Mouse (Mus musculus) MEL (cell line): ENCODE measurements around the gene Naa38. TPM values are rescaled to one million over a fixed set of nuclear protein-coding genes. Genes with fewer than 3 reads are reported as not detected.

Source experiments
- DNase-seq: peaks from one replicate; pipeline ENCODE4 v3.0.0; 2011; ENCODE audit warnings: low read depth, low spot score
- H3K27ac ChIP-seq: 2 replicates; pipeline ENCODE4 v1.5.1; 2012; ENCODE audit warnings: low read depth, mild to moderate bottlenecking, control low read depth, low read length, moderate library complexity; ENCODE audit not compliant: control insufficient read depth
- H3K27me3 ChIP-seq, 2 experiments: fragments of 150-350 bp in 1 of 2; sonication (generic) in 1 of 2; 2 replicates each; pipeline ENCODE4 v1.6.1; 2012; ENCODE audit warnings: low read length in 2 of 2, mild to moderate bottlenecking in 2 of 2, improper control_type of control experiment in 1 of 2, moderate library complexity in 1 of 2; ENCODE audit not compliant: insufficient read depth in 2 of 2, control insufficient read depth in 1 of 2
- H3K36me3 ChIP-seq, 2 experiments: 2 replicates each; pipeline ENCODE4 v1.6.1; 2012 to 2014; ENCODE audit warnings: low read length in 2 of 2, improper control_type of control experiment in 1 of 2, inconsistent platforms in 1 of 2, mild to moderate bottlenecking in 1 of 2; ENCODE audit not compliant: insufficient read depth in 2 of 2, control insufficient read depth in 1 of 2
- H3K4me1 ChIP-seq, 2 experiments: fragments of 150-350 bp in 1 of 2; sonication (generic) in 1 of 2; 2 replicates each; pipeline ENCODE4 v1.6.1; 2012; ENCODE audit warnings: low read length in 2 of 2, improper control_type of control experiment in 1 of 2, mild to moderate bottlenecking in 1 of 2; ENCODE audit not compliant: insufficient read depth in 2 of 2, control insufficient read depth in 1 of 2
- H3K4me3 ChIP-seq, 2 experiments: fragments of 150-350 bp in 1 of 2; sonication (generic) in 1 of 2; 2 replicates each; pipeline ENCODE4 v1.5.1; 2012; ENCODE audit warnings: low read depth in 2 of 2, low read length in 2 of 2, mild to moderate bottlenecking in 2 of 2, moderate library complexity in 2 of 2, control low read depth in 1 of 2, improper control_type of control experiment in 1 of 2; ENCODE audit not compliant: control insufficient read depth in 1 of 2, insufficient read depth in 1 of 2
- H3K79me2 ChIP-seq: 2 replicates; pipeline ENCODE4 v1.6.1; 2012; ENCODE audit warnings: mild to moderate bottlenecking, low read length, moderate library complexity; ENCODE audit not compliant: control insufficient read depth, poor library complexity, insufficient read depth
- H3K9ac ChIP-seq: 2 replicates; pipeline ENCODE4 v1.6.1; 2012; ENCODE audit warnings: low read depth, mild to moderate bottlenecking, control low read depth, low read length, moderate library complexity; ENCODE audit not compliant: control insufficient read depth, poor library complexity, severe bottlenecking
- H3K9me3 ChIP-seq: fragments of 150-350 bp; sonication (generic); replicated peaks from 2 replicates; pipeline ENCODE4 v1.6.1; 2012; ENCODE audit warnings: mild to moderate bottlenecking, low read length, improper control_type of control experiment, moderate library complexity; ENCODE audit not compliant: insufficient read depth
- CTCF ChIP-seq, 3 experiments: IDR thresholded peaks in 2 of 3; conservative IDR thresholded peaks in 1 of 3; 2 replicates each; pipeline ENCODE4 v1.5.1; 2011 to 2012; ENCODE audit warnings: low read length in 3 of 3, low read depth in 2 of 3, mild to moderate bottlenecking in 2 of 3, improper control_type of control experiment in 1 of 3, inconsistent platforms in 1 of 3, mixed read lengths in 1 of 3, moderate library complexity in 1 of 3; ENCODE audit not compliant: control insufficient read depth in 1 of 3, insufficient read depth in 1 of 3, poor library complexity in 1 of 3, severe bottlenecking in 1 of 3
- ELF1 ChIP-seq: IDR thresholded peaks from 2 replicates; pipeline ENCODE4 v1.6.1; 2014; ENCODE audit warnings: low read depth, mild to moderate bottlenecking, inconsistent platforms, low read length, improper control_type of control experiment, moderate library complexity
- EP300 ChIP-seq, 2 experiments: IDR thresholded peaks; 2 replicates each; pipeline ENCODE4 v1.6.1; 2011; ENCODE audit warnings: improper control_type of control experiment in 2 of 2, low read length in 2 of 2, low read depth in 1 of 2, mild to moderate bottlenecking in 1 of 2
- MAFK ChIP-seq: IDR thresholded peaks from 2 replicates; pipeline ENCODE4 v1.6.1; 2011; ENCODE audit warnings: low read depth, mild to moderate bottlenecking, low read length, improper control_type of control experiment, borderline replicate concordance
- MAZ ChIP-seq: IDR thresholded peaks from 2 replicates; pipeline ENCODE4 v1.6.1; 2012; ENCODE audit warnings: low read depth, mild to moderate bottlenecking, inconsistent platforms, low read length, improper control_type of control experiment
- MYC ChIP-seq: IDR thresholded peaks from 2 replicates; pipeline ENCODE4 v1.6.1; 2011; ENCODE audit warnings: low read depth, mild to moderate bottlenecking, low read length, improper control_type of control experiment, moderate library complexity
- NRF1 ChIP-seq: IDR thresholded peaks from 2 replicates; pipeline ENCODE4 v1.6.1; 2014; ENCODE audit warnings: low read depth, mild to moderate bottlenecking, inconsistent platforms, low read length, improper control_type of control experiment, moderate library complexity; ENCODE audit not compliant: poor library complexity, insufficient read depth, severe bottlenecking
- POLR2A ChIP-seq, 2 experiments: IDR thresholded peaks; 2 replicates each; pipeline ENCODE4 v1.6.1; 2011 to 2012; ENCODE audit warnings: low read length in 2 of 2, mild to moderate bottlenecking in 2 of 2, control low read depth in 1 of 2, improper control_type of control experiment in 1 of 2, low read depth in 1 of 2, moderate library complexity in 1 of 2; ENCODE audit not compliant: control insufficient read depth in 1 of 2, insufficient read depth in 1 of 2, poor library complexity in 1 of 2
- TBP ChIP-seq: IDR thresholded peaks from 2 replicates; pipeline ENCODE4 v1.8.0; 2011; ENCODE audit warnings: low read depth, low read length, improper control_type of control experiment
- USF1 ChIP-seq: IDR thresholded peaks from 2 replicates; pipeline ENCODE4 v1.6.1; 2014; ENCODE audit warnings: low read depth, mild to moderate bottlenecking, inconsistent platforms, low read length, improper control_type of control experiment, moderate library complexity
- ZKSCAN1 ChIP-seq: IDR thresholded peaks from 2 replicates; pipeline ENCODE4 v1.6.1; 2012; ENCODE audit warnings: low read depth, mild to moderate bottlenecking, inconsistent platforms, low read length, improper control_type of control experiment, moderate library complexity
- polyA plus RNA-seq, 2 experiments: library from polyadenylated mRNA; stranded (reverse) in 1 of 2; unstranded in 1 of 2; fragments of >175 nt in 1 of 2; fragments of >200 nt in 1 of 2; gene quantifications; 2 replicates each; pipeline versions ENCODE4 v1.2.1 to v1.2.4; 2012; ENCODE audit warnings: low replicate concordance in 2 of 2, low read depth in 1 of 2; ENCODE audit not compliant: insufficient read length in 2 of 2, insufficient read depth in 1 of 2, missing spikeins in 1 of 2
- total RNA-seq: library from RNA; depleted of rRNA; stranded (reverse); fragments of 300-350 nt; gene quantifications from 2 replicates; pipeline ENCODE4 v1.2.3, GENCODE M21; 2012

Gene Naa38
- total and polyA plus RNA-seq, 3 experiments = 173 to 190 TPM; not detected in 1

DNA sequence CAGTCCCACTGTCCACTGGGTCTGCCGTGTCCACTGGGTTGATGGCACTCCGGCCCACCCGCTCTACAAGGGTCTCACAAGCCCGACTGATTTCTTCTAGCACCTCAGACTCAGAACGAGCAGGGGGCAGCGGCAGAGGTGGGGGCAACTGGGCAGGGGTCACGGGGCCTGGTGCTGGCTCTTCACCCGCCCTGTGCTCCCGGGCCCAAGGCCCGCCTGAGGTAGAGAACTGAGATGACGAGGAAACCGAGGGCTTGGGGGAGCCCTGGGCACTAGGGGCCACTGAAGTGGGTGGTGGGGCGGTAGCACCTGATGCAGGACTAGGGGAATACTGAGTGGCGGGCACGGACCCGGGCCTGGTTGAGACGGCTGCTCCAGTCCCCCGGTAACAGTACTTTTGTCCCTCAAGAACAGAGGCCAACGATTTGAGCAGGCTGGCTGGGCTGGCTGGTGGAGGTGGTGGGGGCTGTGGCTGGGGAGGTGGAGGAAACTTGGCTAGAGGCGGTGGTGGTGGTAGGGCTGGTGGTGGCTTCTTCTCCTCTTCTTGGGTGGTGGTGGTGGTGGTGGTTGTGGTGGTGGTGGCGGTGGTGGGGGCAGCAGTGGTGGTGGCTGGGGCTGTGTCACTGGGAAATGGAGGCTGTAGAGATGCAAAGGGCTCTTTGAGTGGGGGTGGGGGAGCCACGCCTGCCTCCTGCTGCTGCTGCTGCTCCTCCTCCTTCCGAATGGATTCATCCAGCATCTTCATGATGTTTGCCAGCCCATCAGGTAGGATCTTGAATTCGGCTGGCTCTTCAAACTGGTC is 9.5 kb downstream of the Naa38 start:
- Histone ChIP-seq H3K4me3 (no peak overlapping the region), H3K4me1 (peaks cover 0 to 7% of the 10 kb centered on the region in 2 experiments; a peak in 2 of 4 replicates), H3K27me3 (no peaks in the 10 kb centered on the region), H3K9me3 (no peaks in the 10 kb centered on the region), H3K36me3 (peaks cover 2% of the 10 kb centered on the region in 2 experiments; a peak in 1 of 4 replicates)
- TF ChIP-seq MAFK (no peak), TBP (no peak), POLR2A (IDR thresholded peaks at IDR 0.05; ENCODE audit: control insufficient read depth in 1 of 2, insufficient read depth in 1 of 2, low read depth in 1 of 2, low read length in 2 of 2, poor library complexity in 1 of 2) (no peak), EP300 (IDR thresholded peaks at IDR 0.05; ENCODE audit: low read depth in 1 of 2, low read length in 2 of 2) (no peak)
- TF ChIP-seq, all 39 proteins: peak for 0
- DNase-seq = no peak
- no peak overlapping the region for H3K9ac ChIP-seq
- H3K27ac ChIP-seq = no peak overlapping the region
- H3K79me2 ChIP-seq = peaks cover 21% of the 10 kb centered on the region

DNA sequence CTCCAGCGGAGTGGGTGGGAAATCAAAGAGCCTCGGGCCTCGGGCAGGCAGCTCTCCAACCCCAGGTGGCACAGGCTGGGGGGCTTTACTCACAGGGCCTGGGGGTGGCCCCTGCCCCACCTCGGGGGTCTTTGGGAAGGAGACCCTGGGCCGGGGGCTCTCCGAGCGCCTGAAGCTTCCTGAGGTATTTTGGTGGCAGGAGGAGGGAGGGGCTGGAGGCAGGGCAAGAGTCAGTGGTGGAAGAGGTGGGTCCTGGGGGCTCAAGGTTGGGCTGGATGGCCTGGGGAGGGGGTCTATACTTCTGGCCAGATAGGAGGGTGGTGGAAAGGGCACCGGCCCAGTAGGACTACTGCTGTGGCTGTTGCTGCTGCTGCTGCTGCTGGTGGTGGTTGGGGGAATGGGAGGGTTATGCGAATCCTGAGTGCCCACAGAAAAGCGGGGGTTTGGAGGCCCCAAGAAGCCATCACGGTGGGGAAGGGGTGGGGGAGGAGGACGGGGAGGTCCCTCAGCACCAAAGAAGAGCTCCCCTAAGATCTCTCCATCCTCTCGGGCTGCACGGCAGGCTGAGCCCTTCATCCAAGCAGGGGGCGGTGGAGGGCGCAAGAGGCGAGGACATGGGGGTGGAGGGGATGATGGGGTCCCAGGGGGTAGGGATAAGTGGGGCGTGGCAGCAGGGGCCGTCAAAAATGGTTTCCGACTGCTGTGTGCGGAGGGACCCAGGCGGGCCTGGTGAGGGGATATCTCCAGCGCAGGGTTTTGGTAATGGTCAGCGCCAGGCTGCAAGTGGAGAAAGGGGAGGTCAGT is 10.3 kb downstream of the Naa38 start:
- no peak overlapping the region for H3K9ac ChIP-seq
- TF ChIP-seq MAFK (no peak), EP300 (IDR thresholded peaks at IDR 0.05; ENCODE audit: low read depth in 1 of 2, low read length in 2 of 2) (no peak), MAZ (no peak), ELF1 (no peak), USF1 (no peak), CTCF (IDR thresholded peaks at IDR 0.05 in 2 of 3, conservative IDR thresholded peaks at IDR 0.05 in 1 of 3; ENCODE audit: control insufficient read depth in 1 of 3, insufficient read depth in 1 of 3, low read depth in 2 of 3, low read length in 3 of 3, poor library complexity in 1 of 3, severe bottlenecking in 1 of 3) (no peak), NRF1 (no peak), ZKSCAN1 (no peak)
- H3K4me3 ChIP-seq = no peak overlapping the region
- H3K27ac ChIP-seq = no peak overlapping the region
- no peak for DNase-seq
- H3K79me2 ChIP-seq = peaks cover 29% of the 10 kb centered on the region
- peaks cover 2% of the 10 kb centered on the region in 2 experiments; a peak in 1 of 4 replicates for H3K36me3 ChIP-seq
- no peaks in the 10 kb centered on the region for H3K27me3 ChIP-seq
- H3K4me1 ChIP-seq = peaks cover 0 to 7% of the 10 kb centered on the region in 2 experiments; a peak in 2 of 4 replicates
- no peaks in the 10 kb centered on the region for H3K9me3 ChIP-seq

DNA sequence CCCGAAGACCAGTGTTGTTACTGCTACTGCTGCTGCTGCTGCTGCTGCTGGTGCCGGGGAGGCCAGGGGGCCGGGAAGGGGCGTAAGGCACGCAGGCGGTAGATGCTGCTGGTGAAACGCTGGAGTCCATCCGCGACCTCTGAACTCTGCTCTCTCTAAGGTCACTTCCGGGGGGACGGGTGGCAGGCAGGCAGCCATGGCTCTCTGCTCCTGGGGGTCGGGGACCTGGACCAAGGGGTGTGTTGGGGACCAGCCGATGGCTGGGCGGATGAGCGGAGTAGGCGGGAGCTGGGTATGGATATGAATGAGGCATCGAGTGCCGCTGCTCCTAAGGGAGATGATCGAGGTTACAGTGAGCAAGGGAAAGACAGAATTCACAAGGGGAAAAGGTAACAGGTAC is 11.0 kb downstream of the Naa38 start:
- Histone ChIP-seq H3K36me3 (peaks cover 2% of the 10 kb centered on the region in 2 experiments; a peak in 1 of 4 replicates), H3K4me1 (peaks cover 0 to 7% of the 10 kb centered on the region in 2 experiments; a peak in 2 of 4 replicates)

More for the DNA sequence above, 11.0 kb downstream of the Naa38 start:
- Histone ChIP-seq H3K4me3 (no peak overlapping the region), H3K9ac (no peak overlapping the region), H3K9me3 (no peaks in the 10 kb centered on the region), H3K27ac (no peak overlapping the region), H3K27me3 (no peaks in the 10 kb centered on the region), H3K79me2 (peaks cover 34% of the 10 kb centered on the region)
- no peak for TF ChIP-seq MYC
- no peak for DNase-seq
